Mouse (Mus musculus) ZHBTc4 (cell line): ENCODE results near the gene Cdcp1.

Experiments
- DNase-seq: peaks from one replicate; pipeline ENCODE4 v3.0.0-alpha.2; 2011; ENCODE audit warnings: low read depth, low spot score

The Cdcp1 gene

GRCm38 (mm10) chr9:123215621-123216440, at the start of gene Cdcp1:
Cdcp1 (minus strand) TSS chr9:123216038.
- DNase-seq = peak; percentile 48

DNA sequence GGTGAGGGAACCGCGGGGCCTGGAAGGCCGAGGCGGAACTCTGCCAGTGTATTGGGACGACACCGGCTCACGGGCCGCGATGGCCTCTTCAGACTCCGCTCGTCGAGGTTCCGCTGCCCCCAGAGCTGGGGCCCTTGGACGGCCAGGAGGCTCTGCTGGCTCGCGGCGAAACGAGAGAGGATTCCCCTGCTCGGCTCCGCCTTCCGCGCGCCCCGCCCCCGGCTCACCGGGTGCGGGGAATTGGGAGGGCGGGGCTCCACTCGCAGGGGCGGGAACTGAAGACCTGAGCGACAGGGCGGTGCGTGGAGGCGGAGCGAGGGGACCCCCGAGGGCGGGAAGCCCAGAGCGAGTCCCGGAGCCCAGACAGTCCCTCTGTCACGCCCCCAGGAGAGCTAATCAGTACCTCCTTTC, 44.8 kb upstream of the Cdcp1 start, which contains the start of gene Tmem158:
Tmem158 (minus strand) TSS at position 154 of the 411 bp plus-strand sequence.
- DNase-seq = peak; percentile 94

GRCm38 (mm10) chr9:123259896-123260610, 44.2 kb upstream of the Cdcp1 start:
- DNase-seq = peak; percentile 84

- DNase-seq = no peak
Measured at GRCm38 (mm10) chr9:123259461-123259895, 43.6 kb upstream of the Cdcp1 start.

DNA sequence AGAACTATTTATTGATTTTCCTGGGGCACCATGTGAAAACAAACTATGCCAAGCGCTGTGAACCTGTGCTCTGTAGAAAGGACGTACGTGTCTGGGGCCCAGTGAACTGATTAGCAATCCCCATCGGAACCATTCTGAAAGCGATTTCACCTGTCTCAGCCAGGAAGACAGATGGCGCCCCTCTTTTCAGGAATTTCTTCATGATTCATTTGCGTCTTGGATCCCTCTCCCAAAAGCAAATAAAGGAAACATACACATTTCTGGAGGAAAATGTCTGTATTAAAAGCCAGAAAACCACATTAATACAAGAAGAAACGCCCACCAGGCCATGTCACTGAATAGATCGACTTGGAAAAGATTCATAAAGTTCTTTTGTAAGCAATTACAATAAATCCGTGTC, 43.0 kb upstream of the Cdcp1 start:
- DNase-seq = no peak

DNA sequence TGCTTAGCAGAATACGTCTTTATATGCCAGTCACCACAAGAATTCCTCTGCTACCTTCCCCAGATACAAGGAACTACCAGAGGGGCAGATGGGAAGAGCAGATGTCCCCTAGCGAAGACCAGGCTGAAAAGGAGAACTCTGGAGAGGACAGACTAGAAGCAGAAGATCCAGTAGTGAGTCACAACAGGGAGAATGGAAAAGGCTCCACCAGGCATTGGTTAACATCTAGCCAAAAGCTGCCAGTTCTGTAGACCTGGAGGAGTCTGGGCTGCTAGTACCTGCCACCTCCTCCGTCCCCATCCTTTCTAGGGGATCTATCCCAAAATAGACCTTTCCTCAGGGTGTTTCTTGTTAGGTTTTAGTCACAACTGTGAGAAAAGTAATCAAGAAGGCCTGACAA, 39.9 kb upstream of the Cdcp1 start:
- DNase-seq = no peak

DNA sequence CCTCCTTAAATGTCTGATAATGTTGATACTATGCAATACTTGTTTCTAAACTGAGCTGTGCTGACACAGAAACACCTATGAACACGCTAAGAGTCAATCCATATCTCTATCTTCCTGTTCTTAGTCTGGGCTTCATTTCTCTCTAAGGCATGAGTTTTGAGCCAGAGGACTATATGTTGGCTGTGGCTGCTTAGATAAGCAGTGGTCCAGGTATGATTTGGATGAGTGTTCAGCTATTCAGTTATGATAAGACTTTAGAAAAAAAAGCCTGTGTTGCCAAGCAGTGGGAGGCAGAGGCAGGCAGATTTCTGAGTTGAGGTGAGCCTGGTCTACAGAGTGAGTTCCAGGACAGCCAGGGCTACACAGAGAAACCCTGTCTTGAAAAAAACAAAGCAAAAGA, 32.2 kb upstream of the Cdcp1 start:
- DNase-seq = no peak

DNA sequence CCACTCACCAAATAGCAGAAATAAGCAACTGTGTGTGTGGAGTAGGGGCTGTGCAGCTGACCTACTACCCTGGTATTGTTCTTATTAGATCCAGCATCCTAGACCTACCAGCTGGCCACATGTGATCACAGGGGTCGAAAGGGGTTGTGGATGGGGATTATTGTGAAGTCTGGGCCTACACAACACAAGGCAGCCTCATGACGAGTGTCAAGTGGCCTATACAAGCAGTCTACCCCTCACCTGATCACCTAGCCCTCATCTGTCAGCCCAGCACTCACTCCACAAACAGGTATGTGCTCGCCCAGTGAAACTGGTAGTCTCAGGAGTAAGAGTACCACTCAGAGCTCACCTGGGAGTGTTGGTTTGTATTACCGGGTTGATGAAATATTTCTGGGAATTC, 29.3 kb upstream of the Cdcp1 start:
- DNase-seq = no peak

DNA sequence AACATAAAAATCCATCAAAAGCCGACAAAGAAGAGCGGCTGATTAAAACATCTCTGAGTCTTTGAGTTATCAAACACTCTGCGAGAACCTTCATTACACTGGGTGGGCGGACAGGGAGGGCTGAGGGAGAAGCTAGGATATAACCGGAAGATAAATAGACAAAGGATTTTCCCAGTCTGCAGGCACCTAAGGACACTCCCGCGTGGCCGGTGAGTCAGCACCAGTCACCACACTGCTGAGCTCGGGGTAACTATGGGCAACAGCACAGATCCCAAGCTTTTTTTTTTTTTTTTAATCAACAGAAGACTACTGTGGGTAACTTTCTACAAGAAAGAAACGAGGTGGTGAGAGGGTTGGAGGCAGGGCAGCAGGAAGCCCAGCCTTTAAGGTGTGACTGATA, 28.1 kb upstream of the Cdcp1 start:
- peak; percentile 11 for DNase-seq

DNA sequence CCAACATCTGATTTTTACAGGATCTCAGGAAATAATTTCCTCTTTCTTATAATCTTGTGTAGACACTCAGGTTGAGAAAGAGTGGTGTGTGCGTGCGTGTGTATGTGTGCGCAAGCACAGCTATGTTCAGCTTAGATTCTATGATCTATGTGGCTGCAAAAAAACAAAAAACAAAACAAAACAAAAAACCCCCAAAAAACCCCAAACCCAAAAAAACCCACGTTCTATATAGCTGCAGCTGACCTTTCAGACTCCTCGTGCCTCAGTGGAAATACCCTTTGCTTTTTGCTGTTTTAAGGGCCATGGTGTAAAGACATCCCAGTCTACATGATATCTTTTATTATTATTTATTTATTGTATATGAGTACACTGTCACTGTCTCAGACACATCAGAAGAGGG, 25.4 kb upstream of the Cdcp1 start:
- no peak for DNase-seq

- no peak for DNase-seq
Measured at GRCm38 (mm10) chr9:123240751-123241150, 24.9 kb upstream of the Cdcp1 start.

DNA sequence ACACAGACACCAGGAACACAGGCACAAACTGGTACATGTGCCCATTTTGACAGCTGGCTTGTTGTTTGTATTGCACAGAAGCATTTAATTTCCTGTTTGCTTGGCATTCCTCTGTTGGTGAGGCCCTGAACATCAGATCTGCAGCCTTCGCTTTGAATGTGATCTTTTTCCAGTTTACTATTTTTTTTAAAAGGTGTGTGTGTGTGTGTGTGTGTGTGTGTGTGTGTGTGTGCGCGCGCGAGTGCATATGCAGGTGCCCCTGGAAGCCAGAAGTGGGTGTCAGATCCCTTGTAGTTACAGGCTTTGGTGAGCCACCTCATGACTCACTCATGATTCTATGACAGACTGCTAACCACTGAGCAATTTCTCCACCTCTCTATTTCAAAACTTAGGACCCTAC, 24.4 kb upstream of the Cdcp1 start:
- no peak for DNase-seq

- DNase-seq = no peak
Measured at GRCm38 (mm10) chr9:123239651-123240050, 23.8 kb upstream of the Cdcp1 start.

GRCm38 (mm10) chr9:123238256-123239045, 22.6 kb upstream of the Cdcp1 start:
- no peak for DNase-seq

GRCm38 (mm10) chr9:123237739-123238138, 21.9 kb upstream of the Cdcp1 start:
- DNase-seq = no peak

DNA sequence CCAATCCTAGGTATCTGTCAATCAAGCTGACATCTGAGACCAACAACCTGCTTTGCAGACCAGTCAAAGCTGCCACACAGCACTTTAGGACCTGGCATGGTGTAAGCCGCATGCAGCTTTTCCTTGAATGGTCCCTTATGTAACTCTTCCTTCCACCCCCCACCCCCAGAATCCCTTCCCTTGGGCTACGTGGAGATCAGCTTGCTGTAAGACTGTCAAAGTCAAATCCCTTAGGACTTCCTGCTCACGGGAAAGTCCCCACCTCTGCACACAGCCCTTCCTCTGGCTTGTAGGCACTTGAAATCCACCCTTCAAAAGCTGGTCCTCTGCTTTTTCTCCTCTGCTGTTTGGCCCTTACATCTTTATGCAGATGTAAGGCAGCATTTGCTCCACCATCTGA, 19.8 kb upstream of the Cdcp1 start:
- DNase-seq = no peak

DNA sequence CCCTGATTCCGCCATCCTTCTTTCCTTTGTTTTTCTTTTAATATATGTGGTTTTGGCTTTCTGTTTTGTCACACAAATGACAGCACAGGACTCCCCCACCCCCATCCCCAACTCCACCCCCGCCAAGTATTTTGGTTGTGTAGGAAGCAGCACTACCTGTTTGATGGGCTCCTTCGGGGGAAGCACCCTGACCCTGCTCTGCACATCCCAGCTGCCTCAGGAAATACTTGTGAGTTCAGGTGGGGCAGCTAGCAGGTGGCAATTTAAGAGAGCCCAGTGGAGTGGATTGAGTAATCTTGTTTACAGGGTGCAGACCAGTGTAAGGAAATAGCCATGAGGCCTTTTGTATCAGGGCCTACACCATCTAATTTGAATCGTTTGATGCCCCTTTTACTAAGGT, 14.0 kb upstream of the Cdcp1 start:
- DNase-seq = no peak

DNA sequence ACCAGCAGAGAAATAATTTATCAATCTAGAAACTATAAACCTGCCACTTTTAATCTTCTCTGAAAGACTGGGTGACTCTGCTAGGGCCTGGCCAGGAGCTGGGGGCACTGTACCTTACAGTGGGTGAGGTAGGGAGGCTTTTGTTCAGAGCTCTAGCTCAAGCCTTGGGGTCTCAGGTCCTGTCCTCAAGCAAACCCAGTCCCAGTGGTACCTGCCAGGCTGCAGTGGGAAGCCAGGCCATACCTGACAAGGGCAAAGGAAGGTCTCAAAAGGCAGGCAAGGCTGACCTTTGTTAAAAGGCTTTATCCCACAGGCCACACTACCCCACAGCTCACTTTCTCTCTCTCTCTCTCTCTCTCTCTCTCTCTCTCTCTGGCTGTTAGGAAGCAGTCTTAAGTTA, 12.8 kb upstream of the Cdcp1 start:
- DNase-seq = no peak

DNA sequence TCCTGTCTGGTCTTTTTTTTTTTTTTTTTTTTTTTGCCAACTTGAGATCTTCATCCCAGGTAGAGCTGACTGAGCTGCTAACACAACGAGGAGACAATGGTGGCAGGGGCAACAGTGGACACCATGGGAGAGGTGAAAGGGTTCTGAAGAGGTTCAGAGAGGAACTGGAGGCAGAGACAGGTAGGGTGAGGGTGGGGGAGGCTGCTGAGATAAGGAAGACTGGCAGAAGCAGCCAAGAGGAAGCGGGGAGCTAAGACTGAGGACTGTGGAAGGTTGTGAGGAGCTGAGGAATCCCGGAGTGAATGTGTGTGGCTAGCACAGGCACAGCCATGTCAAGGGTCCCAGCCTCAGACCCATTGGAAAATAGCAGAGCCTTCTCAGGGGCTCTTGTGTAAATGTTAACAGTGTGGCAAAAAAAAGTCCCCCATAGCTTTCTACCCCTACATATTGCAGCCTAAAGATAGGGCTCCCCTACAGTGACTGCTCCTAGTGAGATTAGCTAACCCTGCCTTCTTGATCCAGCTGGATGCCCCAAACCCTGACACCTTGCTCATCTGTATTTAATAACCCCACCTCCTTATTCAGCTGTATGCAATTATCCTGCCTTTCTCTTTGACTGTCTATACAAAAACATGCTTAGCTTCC, 11.4 kb upstream of the Cdcp1 start:
- no peak for DNase-seq

DNA sequence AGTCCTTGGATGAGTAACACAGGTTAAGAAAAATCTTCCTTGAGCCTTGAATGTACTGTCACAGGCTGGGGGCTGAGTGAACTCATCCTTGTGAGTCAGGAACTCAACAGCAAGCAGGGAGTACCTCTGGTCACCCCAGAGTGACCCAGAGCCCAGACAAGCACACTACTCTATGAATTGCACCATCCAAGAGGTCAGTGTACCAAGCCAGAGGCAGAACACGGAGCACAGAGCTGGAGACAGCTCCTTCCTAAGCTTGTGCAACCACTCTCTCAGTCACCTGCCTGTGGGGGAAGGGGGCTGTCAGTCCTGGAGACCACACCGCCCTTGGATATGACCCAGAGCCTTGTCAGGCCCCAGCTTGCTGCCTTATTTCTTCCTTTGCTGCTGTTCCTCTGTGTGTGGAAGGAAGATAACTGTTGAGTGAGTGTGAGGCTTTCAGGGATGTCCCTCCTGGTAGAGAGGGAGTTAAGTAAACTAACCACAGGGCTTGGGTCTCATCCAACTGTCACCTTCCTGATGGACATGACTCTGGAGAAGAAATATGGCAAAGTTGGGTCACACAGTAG, 9.1 kb upstream of the Cdcp1 start:
- DNase-seq = no peak

GRCm38 (mm10) chr9:123219826-123220225, 4.0 kb upstream of the Cdcp1 start:
- DNase-seq = no peak
